Mouse (Mus musculus): Measurements from ENCODE around the gene Gm128. TPM values are rescaled to one million over a fixed set of nuclear protein-coding genes. Genes with fewer than 3 reads are reported as not detected.
A peak's percentile ranks its signal among the peaks of the same experiment; 100 is the strongest.

Gene Gm128
- polyA plus RNA-seq, 1 experiment = 1.7 TPM

DNA sequence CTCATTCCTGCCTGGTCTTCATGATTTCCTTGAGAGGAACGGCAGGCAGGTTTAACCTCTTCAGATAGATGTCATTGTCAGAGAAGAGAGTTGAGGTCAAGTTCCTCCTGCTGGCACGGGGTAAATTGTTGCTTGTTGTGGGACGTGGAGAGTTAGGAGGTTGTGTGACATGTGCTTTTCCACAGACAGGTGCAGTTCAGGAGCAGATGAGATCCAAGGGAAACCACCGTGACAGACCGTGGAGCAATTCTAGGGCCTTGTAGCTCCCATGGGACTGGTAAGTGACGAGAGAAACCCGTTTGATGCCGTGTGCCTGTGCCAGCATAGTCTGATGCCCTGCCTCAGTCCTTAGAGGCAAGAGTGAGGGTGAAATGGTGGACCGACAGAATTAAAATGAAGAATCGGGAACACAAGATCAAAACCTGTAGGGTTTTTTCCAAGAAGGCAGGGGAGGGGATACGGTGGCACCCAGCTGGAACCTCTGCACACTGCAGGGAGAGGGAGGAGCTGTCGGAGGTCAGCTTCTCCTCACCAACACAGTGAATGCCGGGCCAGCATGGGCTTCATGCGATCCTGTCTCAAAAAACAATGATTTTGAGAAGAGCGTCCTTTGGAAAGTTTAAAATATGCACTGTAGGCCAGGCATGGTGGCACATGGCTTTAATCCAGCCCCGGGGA lies 8.0 kb downstream of the Gm128 start:
- Histone ChIP-seq H3K27me3 (replicated peaks) (no peaks in the 10 kb centered on the region), H3K4me3 (replicated peaks) (no peak overlapping the region), H3K36me3 (replicated peaks; ENCODE audit: low read length) (peaks cover 83% of the 10 kb centered on the region), H3K4me1 (peaks cover 77% of the 10 kb centered on the region), H3K9me3 (no peaks in the 10 kb centered on the region)
- TF ChIP-seq FLI1 (IDR thresholded peaks at IDR 0.05; ENCODE audit: low read length) (no peak), GATA1 (IDR thresholded peaks at IDR 0.05; ENCODE audit: borderline replicate concordance, low read length) (no peak)

DNA sequence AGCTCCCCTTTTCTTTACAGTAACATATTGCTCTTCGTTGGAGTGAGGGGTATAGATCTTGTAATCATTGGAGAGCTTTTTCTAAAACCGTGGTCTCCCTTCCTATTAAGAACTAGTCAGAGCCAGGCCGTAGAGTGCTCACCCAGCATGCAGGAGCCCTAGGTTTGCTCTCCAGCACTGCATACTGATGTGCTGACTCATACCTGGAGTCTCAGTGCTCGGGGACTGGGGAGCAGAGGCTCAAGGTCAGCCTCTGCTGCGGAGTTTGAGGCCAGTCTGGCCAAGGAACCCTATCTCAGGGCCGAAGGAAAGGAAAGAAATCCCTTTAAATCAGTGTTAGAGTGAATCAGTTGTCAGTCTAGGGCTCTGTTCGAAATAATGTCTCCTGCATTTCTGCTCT lies 8.6 kb downstream of the Gm128 start:
- no peak for TF ChIP-seq FLI1 (IDR thresholded peaks at IDR 0.05; ENCODE audit: low read length)
- Histone ChIP-seq H3K4me3 (replicated peaks) (no peak overlapping the region), H3K9me3 (no peaks in the 10 kb centered on the region), H3K27me3 (replicated peaks) (no peaks in the 10 kb centered on the region), H3K36me3 (replicated peaks; ENCODE audit: low read length) (peaks cover 76% of the 10 kb centered on the region), H3K4me1 (peaks cover 75% of the 10 kb centered on the region)

DNA sequence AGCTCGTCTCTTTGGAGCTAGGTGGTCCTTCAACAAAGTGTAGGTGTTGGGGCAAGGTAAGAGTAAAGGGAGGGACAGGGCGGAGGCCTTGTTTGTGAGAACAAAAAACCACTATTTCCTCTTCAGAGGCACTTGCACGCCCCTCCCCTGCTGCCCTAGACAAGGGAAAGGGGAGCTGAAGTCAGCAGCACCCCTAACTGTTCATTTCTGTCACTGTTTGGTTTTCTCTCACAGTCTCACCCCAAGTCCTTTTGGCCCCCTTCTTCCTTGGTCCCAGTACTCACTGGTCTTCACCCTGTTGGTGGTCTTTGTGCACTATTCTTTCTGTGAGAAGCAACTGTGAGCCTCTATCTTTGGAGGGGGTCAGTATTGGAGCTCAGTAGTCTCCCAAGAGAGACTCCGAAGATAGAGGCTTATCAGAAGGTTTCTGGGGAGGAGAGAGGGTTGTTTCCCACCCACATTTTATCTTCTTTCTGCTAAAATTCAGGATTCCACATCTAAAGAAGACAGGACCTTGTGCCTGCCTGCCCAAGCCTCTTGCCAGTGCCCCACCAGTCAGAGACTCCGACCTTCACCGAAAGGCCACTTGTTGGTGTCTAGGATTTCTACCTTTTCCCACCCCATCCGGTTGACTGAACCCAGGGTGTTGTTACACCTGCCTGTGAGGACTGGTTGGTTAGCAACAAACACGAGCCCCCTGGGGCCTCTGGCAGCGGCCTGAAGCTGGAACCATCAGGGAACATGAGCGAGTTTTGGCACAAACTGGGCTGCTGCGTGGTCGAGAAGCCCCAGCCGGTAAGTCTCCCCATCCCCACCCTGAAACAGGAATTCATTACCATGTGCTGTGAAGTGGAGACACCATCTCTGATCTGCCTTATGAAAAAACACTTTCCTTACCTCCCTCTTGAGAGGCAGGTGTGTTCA lies 9.8 kb downstream of the Gm128 start, which contains the start of gene Mllt11:
Mllt11 (minus strand) TSS at position 874 of the 924 bp plus-strand sequence.
- TF ChIP-seq FLI1 (IDR thresholded peaks at IDR 0.05; ENCODE audit: low read length) = no peak
- TF ChIP-seq GATA1 (IDR thresholded peaks at IDR 0.05; ENCODE audit: borderline replicate concordance, low read length) = no peak
- H3K4me3 ChIP-seq (replicated peaks) = peak within 1 kb of the TSS; percentile 95
- H3K36me3 ChIP-seq (replicated peaks; ENCODE audit: low read length) = peaks cover 65% of the 10 kb centered on the region
- peaks cover 76% of the 10 kb centered on the region for H3K4me1 ChIP-seq
- H3K9me3 ChIP-seq = no peaks in the 10 kb centered on the region
- H3K27me3 ChIP-seq (replicated peaks) = no peaks in the 10 kb centered on the region

DNA sequence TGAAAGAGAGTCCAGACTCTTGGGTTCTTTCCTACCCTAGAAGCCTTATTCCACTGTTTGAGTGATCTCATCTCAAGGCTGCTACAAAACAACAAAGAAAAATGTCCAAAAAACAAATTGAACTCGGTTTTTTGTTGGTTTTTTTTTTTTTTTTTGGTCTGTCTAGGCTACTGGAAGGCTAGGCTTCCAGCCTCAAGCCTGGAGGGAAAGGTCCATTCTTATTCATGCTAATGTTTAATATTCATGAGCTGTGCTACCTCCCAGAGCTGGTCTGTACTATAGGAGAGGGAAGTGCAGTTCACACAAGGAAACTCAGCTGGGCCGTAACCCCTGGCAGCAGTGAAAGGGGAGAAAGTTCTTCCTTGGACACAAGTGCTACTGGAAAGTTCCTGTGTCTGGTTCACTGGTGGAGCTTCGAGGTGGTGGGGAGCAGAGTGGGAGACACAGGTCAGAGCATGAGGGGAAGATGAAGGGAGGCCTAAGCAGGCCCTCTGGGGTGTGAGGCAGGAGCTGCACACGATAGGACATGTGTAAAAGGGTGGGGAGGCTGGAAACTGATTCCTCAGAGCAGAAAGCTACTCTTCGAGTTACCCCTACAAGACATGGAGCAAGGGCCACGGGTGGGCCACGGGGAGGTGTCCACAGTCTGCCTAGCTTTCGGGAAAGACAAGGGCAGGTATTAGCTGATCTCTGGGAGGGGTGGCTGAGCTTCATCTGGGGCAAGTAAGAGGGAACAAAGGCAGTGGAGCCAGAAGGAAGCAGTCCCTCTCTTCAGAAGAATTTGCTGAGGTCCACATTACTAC lies 10.7 kb downstream of the Gm128 start:
- Histone ChIP-seq H3K9me3 (no peaks in the 10 kb centered on the region), H3K4me3 (replicated peaks) (peak overlapping the region; percentile 95), H3K27me3 (replicated peaks) (no peaks in the 10 kb centered on the region), H3K4me1 (peaks cover 76% of the 10 kb centered on the region), H3K36me3 (replicated peaks; ENCODE audit: low read length) (peaks cover 64% of the 10 kb centered on the region)
- no peak for TF ChIP-seq GATA1 (IDR thresholded peaks at IDR 0.05; ENCODE audit: borderline replicate concordance, low read length)
- no peak for TF ChIP-seq FLI1 (IDR thresholded peaks at IDR 0.05; ENCODE audit: low read length)

DNA sequence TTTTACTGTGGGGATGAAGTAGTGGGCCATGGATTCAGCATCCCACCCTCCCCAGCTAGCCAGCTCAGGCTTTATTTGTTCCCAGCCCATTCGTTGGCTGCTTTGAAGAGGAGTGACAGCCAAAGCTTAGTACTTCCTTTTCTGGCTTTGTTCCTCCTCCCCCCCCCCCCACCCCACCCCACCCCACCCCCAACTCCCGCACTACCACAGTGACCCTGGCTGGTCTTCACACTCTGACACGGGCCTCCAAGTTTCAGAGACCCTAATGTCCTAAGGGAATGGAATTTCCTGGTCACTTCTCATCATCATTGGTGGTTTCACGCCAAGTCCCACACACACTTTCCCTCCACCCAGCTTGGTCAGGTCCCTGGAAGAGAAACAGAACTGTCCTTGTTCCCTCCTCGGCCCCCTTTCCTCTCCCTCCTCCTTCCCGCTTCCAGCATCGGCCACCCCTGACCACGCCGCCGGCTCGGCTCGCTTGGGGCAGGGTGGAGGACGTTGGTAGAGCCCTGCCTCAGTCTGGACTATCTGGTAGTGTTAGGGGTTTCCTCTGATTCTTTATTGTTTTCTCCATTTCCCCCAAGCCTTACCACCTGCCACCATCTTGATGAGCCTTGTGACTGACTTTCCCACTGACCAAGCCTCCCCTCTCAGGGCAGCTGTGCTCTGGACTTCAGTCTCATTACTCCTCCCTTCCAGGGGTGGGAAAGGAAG lies 11.5 kb downstream of the Gm128 start:
- no peak for TF ChIP-seq FLI1 (IDR thresholded peaks at IDR 0.05; ENCODE audit: low read length)
- peaks cover 64% of the 10 kb centered on the region for H3K36me3 ChIP-seq (replicated peaks; ENCODE audit: low read length)
- peak overlapping the region; percentile 95 for H3K4me3 ChIP-seq (replicated peaks)
- no peaks in the 10 kb centered on the region for H3K27me3 ChIP-seq (replicated peaks)
- H3K4me1 ChIP-seq = peaks cover 72% of the 10 kb centered on the region
- H3K9me3 ChIP-seq = no peaks in the 10 kb centered on the region

DNA sequence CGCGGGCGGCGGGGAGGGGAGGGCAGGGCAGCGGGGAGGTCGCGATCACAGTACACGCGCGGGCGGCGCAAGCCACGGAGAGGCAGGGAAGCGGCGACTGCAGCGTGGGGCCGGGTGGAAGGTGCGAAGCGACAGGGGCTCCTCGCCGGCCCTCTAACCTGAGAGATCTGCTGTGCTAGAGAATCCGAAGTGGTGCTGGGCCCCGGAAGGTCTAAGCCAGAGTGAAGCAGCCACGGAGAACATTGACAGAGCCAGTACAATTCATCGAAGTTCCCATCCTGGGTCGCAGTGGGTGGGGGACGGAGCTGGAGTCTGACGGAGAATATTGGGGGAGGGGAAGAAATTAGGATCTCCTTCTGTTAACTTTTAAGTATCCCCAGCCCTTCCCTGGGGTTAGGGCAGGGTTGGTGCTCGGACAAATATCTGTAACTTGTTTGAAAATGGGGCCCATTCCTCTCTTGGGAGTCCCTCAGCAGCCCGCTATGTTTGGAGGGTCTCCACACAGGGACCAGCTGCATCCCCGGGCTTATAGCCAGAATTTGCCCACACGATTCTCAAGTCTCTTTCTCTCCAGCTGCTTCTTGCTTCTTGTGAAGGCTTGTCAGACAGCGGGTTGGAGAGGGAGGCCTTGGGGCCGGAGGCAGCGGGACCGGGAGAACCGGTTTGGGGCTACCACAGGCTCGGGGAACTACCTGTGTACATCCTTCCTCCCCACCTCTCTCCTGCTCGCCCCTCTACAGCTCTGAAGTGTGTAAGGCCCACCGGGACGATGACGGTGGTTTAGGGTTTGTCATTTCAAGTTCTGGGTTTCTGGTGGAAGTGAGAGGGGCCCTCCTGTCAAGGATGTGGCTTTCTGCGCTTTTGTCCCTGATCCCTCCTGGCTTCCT lies 12.3 kb downstream of the Gm128 start:
- peaks cover 64% of the 10 kb centered on the region for H3K36me3 ChIP-seq (replicated peaks; ENCODE audit: low read length)
- TF ChIP-seq FLI1 (IDR thresholded peaks at IDR 0.05; ENCODE audit: low read length) (no peak), GATA1 (IDR thresholded peaks at IDR 0.05; ENCODE audit: borderline replicate concordance, low read length) (no peak)
- peaks cover 69% of the 10 kb centered on the region for H3K4me1 ChIP-seq

DNA sequence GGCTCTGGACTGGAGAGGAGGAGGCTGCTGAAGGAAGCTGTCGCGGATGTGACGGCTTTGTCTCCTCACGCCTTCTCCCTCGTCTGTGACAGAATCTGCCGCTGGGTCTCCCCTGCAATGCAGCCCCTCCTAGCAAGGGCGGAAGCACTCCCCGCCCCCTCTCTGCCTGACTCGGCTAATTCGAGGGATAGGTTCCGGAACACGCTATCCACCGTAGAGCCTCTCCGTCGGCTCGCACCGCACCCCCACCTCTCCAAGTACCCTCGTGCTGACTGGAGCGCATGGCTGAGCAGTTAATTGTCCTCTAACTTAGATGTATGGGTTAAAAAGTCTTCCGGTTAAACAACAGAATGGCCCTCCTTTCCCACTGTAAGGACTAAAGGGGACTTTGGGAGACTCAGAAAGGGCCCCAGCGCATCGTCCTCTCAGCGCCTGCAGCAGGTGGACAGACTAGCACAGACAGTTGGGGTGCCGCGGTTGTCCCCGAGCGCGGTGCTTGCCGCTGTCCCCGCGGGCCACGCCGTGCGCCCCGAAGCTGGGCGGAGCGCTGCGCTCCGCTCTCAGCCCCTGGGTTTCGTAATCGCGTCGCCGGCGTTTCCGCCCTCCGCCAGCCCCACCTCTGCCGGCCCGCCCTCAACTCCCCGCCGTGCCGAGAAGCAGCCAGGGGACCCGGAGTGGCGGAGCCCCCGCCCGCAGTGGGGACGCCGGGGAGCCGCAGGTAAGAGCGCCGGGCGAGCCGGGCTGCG lies 13.1 kb downstream of the Gm128 start, which contains the start of gene Cdc42se1:
Cdc42se1 (plus strand) TSS at position 585 of the 746 bp plus-strand sequence.
- H3K4me3 ChIP-seq (replicated peaks) = peak within 1 kb of the TSS; percentile 95
- peaks cover 63% of the 10 kb centered on the region for H3K4me1 ChIP-seq
- H3K9me3 ChIP-seq = no peaks in the 10 kb centered on the region
- no peaks in the 10 kb centered on the region for H3K27me3 ChIP-seq (replicated peaks)
- no peak for TF ChIP-seq FLI1 (IDR thresholded peaks at IDR 0.05; ENCODE audit: low read length)
- TF ChIP-seq GATA1 (IDR thresholded peaks at IDR 0.05; ENCODE audit: borderline replicate concordance, low read length) = no peak
- H3K36me3 ChIP-seq (replicated peaks; ENCODE audit: low read length) = peaks cover 64% of the 10 kb centered on the region

More for the DNA sequence above, 12.3 kb downstream of the Gm128 start:
- H3K4me3 ChIP-seq (replicated peaks) = peak overlapping the region; percentile 95
- no peaks in the 10 kb centered on the region for H3K27me3 ChIP-seq (replicated peaks)
- H3K9me3 ChIP-seq = no peaks in the 10 kb centered on the region

DNA sequence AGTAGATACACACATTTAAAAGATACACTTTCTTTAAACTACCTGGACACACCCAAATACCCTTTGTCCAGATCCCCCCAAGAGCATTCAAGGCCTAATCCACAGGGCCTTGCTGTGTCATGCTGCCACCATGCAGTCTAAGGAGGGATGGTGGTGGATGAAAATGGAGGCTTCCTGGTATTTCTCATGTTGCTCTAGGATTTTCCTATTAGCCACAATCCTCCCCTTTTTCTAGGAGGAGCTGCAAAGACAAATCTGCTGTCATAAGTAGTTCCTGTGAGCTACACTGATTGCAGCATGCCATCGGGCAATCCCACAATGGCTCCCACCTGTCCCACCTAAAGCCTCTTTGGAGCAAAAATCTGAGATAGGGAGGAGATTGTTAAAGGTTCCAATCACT lies 14.2 kb downstream of the Gm128 start:
- Histone ChIP-seq H3K36me3 (replicated peaks; ENCODE audit: low read length) (peaks cover 64% of the 10 kb centered on the region), H3K27me3 (replicated peaks) (no peaks in the 10 kb centered on the region), H3K4me3 (replicated peaks) (peak overlapping the region; percentile 95), H3K9me3 (no peaks in the 10 kb centered on the region), H3K4me1 (peaks cover 63% of the 10 kb centered on the region)
- TF ChIP-seq FLI1 (IDR thresholded peaks at IDR 0.05; ENCODE audit: low read length) = no peak
- no peak for TF ChIP-seq GATA1 (IDR thresholded peaks at IDR 0.05; ENCODE audit: borderline replicate concordance, low read length)
